Mouse (Mus musculus) heart, adult 10 weeks (tissue): ENCODE measurements around the gene Tert. TPM values are rescaled to one million over a fixed set of nuclear protein-coding genes. Genes with fewer than 3 reads are reported as not detected.

Source experiments
- polyA plus RNA-seq: library from polyadenylated mRNA; stranded (reverse); fragments of 350-450 nt; fragmentation: Illumina TruSeq; extraction: RNeasy Lipid Tissue Mini Kit (QIAGEN cat#74804); gene quantifications from one replicate; pipeline ENCODE4 v1.2.3, GENCODE M21; 2014; ENCODE audit warnings: low read depth, low replicate concordance

Gene Tert
- not detected for polyA plus RNA-seq

DNA sequence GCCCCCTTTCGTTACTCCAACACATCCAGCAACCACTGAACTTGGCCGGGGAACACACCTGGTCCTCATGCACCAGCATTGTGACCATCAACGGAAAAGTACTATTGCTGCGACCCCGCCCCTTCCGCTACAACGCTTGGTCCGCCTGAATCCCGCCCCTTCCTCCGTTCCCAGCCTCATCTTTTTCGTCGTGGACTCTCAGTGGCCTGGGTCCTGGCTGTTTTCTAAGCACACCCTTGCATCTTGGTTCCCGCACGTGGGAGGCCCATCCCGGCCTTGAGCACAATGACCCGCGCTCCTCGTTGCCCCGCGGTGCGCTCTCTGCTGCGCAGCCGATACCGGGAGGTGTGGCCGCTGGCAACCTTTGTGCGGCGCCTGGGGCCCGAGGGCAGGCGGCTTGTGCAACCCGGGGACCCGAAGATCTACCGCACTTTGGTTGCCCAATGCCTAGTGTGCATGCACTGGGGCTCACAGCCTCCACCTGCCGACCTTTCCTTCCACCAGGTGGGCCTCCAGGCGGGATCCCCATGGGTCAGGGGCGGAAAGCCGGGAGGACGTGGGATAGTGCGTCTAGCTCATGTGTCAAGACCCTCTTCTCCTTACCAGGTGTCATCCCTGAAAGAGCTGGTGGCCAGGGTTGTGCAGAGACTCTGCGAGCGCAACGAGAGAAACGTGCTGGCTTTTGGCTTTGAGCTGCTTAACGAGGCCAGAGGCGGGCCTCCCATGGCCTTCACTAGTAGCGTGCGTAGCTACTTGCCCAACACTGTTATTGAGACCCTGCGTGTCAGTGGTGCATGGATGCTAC lies at the start of gene Tert:
TSS of gene Tert (plus strand) at position 167 of the 805 bp plus-strand sequence.

DNA sequence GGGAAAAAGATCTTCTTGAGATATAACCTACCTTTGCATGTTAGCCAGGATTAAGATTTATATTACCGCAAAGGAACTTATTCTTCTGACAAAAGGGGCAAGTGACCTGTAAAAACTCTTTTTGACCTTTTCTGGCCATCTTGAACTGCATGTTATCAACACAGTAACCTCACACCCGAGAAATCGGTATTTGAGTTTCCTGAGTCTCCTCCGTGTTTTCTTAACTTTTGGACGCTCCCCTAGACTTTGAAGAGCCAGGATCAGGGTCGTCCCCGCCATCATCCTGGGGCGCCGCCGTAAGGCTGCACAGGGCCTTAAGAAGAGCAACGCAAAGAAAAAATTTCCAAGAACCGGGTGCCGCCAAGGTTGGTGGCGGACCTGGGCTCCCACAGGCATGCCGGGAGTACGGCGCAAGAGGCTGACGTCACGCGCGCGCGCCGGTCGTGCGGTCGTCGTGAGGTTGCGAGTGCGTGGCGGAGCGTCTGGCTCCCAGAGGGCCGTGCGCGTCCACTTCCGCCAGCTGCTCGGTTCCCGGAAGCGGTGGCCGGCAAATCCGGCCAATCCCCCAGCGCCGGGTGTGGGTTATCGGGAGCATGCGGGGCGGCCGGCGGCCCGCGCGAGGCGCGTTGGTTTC lies 23.1 kb upstream of the Tert start, which contains the start of gene Clptm1l:
TSS of gene Clptm1l (plus strand) at position 485 of the 634 bp plus-strand sequence.

DNA sequence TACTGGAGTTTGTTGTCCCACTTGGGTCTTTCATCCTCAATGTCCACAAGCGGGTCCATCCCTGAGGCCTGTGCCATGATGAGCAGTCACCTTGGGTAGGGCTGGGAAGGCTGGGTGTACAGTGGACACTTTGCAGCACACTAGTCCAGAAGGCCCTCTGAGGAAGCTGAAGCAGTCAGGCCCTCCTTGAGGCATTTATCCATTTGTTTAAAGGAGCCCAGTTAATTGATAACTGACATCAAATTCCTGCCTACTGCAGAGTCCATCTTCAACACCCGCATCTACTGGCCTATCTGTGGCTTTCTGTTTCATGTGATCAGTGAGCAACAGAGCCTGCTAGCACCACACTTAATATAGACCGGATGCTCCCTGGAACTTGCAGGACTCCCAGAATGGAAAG lies 51.1 kb downstream of the Tert start, which contains the start of gene Slc6a18:
TSS of gene Slc6a18 (minus strand) at position 171 of the 400 bp plus-strand sequence.

Other genes with a start within 250 kb of the Tert start
- gene Lpcat1, start 159.7 kb upstream of the Tert start, polyA plus RNA-seq: 8.1 TPM
- gene Slc6a3, start 90.2 kb upstream of the Tert start, polyA plus RNA-seq: not detected
- gene Clptm1l, start 22.9 kb upstream of the Tert start, polyA plus RNA-seq: 75.4 TPM
- gene Slc6a18, start 51.1 kb downstream of the Tert start, polyA plus RNA-seq: not detected
- gene Slc6a19, start 78.0 kb downstream of the Tert start, polyA plus RNA-seq: 0.10 TPM
- 137 TPM for gene Slc12a7, start 106.2 kb downstream of the Tert start, polyA plus RNA-seq
- gene Nkd2, start 220.7 kb downstream of the Tert start, polyA plus RNA-seq: 1.8 TPM